Mouse (Mus musculus) hindbrain, embryonic 11.5 days (tissue): ENCODE measurements at regions not wholly inside any gene's neighbourhood (a gene's known extent, or its start where the extent isn't known, plus 50 kb on each side); places are given as distances from the start of the nearest gene placed in this dataset.
A peak's percentile ranks its signal among the peaks of the same experiment; 100 is the strongest.

Experiments
- ATAC-seq: fragments of 200-750 bp; cut with Nextera tagmentation; 2 replicates; pipeline ENCODE4 v1.8.0; 2017; ENCODE audit warnings: mild to moderate bottlenecking, moderate TSS enrichment, moderate library complexity; ENCODE audit not compliant: low FRiP score
- DNase-seq: peaks from one replicate; pipeline ENCODE4 v3.0.0-alpha.2; 2015; ENCODE audit warnings: low spot score
- H3K27ac ChIP-seq: fragments of 300-500 bp; sonication (generic); 2 replicates; pipeline ENCODE4 v1.5.1; 2014; ENCODE audit warnings: mild to moderate bottlenecking, low read depth, low read length
- H3K27me3 ChIP-seq: fragments of 300-500 bp; sonication (generic); 2 replicates; pipeline ENCODE4 v1.6.1; 2014; ENCODE audit warnings: mild to moderate bottlenecking, low read length, moderate library complexity, mixed read lengths; ENCODE audit not compliant: control insufficient read depth, insufficient read depth
- H3K36me3 ChIP-seq: fragments of 300-500 bp; sonication (generic); 2 replicates; pipeline ENCODE4 v1.6.1; 2014; ENCODE audit warnings: mild to moderate bottlenecking, low read length, moderate library complexity, mixed read lengths; ENCODE audit not compliant: control insufficient read depth, insufficient read depth
- H3K4me1 ChIP-seq: fragments of 300-500 bp; sonication (generic); replicated peaks from 2 replicates; pipeline ENCODE4 v1.6.1; 2014; ENCODE audit warnings: low read length, mixed read lengths; ENCODE audit not compliant: control insufficient read depth, insufficient read depth
- H3K4me2 ChIP-seq: fragments of 300-500 bp; sonication (generic); replicated peaks from 2 replicates; pipeline ENCODE4 v1.6.1; 2014; ENCODE audit warnings: mild to moderate bottlenecking, low read depth, low read length
- H3K4me3 ChIP-seq: fragments of 300-500 bp; sonication (generic); 2 replicates; pipeline ENCODE4 v1.5.1; 2014; ENCODE audit warnings: low read depth, low read length
- H3K9ac ChIP-seq: fragments of 300-500 bp; sonication (generic); 2 replicates; pipeline ENCODE4 v1.6.1; 2014; ENCODE audit warnings: low read depth, low read length
- H3K9me3 ChIP-seq: fragments of 300-500 bp; sonication (generic); 2 replicates; pipeline ENCODE4 v1.6.1; 2016; ENCODE audit warnings: low read length; ENCODE audit not compliant: control insufficient read depth
- WGBS: fragments of 180-500 bp; shearing (Covaris S2); extraction: QIAGEN DNeasy Blood & Tissue Kit; methylation state at CpG from one replicate; pipeline ENCODE4 v1.1.7; 2014; 5-methylcytosine and 5-hydroxymethylcytosine counted together

DNA sequence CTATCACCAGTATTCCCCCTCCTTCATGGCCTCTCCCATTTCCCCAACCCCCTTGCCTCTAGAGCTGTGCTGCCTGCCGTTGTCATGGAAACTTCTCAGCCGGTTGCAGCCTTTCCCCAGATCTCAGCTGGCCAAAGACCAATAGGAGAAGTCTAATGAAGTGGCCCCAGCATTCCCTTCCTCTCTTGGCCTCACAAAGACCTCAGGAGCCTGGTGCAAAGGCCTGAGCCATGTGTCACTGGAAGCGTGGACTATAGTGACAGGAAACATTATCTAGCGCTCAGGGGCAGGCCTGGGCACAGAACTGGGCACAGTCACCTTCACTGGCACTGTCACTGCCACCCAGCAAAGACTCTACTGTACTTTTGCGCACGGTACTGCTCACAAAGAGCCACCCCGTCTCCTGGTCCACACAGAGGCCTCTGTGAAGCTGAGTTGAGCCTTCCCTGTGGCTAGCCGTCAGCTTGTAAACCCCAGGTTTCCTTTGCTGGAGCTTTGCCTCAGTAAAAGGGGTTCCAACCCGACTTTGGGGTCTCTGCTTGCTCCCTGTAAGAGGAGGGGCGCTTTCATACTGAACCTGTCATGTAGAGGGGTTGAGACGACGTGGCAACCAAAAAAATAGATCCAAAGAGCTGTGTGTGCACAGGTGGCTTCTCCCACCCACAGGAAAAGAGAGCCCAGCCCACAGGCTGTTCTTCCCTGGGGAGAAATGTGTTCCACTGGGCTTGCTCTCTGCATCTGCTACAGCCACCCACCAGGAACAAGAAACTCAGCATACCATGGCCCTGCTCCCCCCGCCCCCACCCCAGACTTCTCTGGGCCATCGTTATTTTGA is 282.5 kb upstream of the Gjb5 start:
- H3K9ac ChIP-seq = peak overlapping the region; percentile 33; the same call in 1 of the 2 replicates
- WGBS = 48% methylated on average over 14 of the region's 14 CpGs
- DNase-seq (peak; percentile 74), ATAC-seq (peak; percentile 89)
- no peaks in the 10 kb centered on the region for H3K9me3 ChIP-seq
- no peaks in the 10 kb centered on the region for H3K36me3 ChIP-seq
- H3K27ac ChIP-seq = peak overlapping the region; percentile 85
- peaks cover 13% of the 10 kb centered on the region for H3K4me1 ChIP-seq
- H3K4me2 ChIP-seq = no peak overlapping the region
- no peak overlapping the region for H3K4me3 ChIP-seq
- no peaks in the 10 kb centered on the region for H3K27me3 ChIP-seq

DNA sequence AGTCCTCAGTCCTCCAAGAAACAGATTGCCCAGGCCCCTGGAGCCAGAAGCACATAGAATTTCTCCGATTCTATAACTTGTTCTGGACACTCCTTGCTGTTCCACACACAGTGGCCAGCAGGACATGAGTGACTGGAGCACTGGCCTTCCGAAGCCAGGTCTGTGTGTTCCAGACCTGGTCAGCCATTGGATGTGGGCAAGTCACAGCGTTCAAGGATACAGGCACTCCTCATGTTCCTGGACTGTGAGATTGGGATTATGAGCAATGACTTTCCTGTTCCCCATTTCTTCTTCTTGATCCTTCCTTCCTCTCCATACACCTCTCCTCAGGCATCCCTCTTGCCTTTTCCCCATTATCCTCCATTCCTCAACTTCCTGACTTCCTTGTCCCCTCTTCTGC is 281.8 kb upstream of the Gjb5 start:
- Histone ChIP-seq H3K27ac (no peak overlapping the region), H3K9ac (no peak overlapping the region), H3K36me3 (no peaks in the 10 kb centered on the region), H3K4me2 (no peak overlapping the region), H3K4me3 (no peak overlapping the region), H3K27me3 (no peaks in the 10 kb centered on the region), H3K4me1 (peaks cover 13% of the 10 kb centered on the region), H3K9me3 (no peaks in the 10 kb centered on the region)
- WGBS = 93% methylated on average over 3 of the region's 3 CpGs
- DNase-seq (no peak), ATAC-seq (peak; percentile 46; the same call in 1 of the 2 replicates)

DNA sequence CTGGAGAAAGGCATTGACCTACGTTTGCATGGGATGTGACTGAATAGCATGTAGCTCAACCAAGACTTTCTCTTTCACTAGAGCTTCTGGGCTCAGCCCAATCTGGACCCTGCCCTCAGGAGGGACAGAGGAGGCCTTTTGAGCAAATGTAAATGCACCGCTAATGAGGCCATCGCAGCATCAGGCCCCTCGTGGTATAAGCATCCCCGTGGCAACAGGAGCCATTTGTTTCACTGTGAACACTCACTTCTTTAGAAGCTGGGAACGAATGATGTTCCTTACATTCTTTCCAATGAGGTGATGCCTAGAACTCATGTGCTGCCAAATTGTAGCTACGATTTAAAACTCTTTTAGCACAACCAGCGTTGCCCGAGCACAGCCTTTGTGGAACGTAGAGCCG is 279.0 kb upstream of the Gjb5 start:
- no peaks in the 10 kb centered on the region for H3K36me3 ChIP-seq
- DNase-seq = peak; percentile 36
- no peaks in the 10 kb centered on the region for H3K9me3 ChIP-seq
- WGBS = 40% methylated on average over 11 of the region's 11 CpGs
- H3K27ac ChIP-seq = no peak overlapping the region
- no peak overlapping the region for H3K4me3 ChIP-seq
- 0 out of 2 replicates have a peak overlapping the region, but pooled peaks have one; percentile 23 for H3K9ac ChIP-seq
- no peak overlapping the region for H3K4me2 ChIP-seq
- no peak for ATAC-seq
- peaks cover 13% of the 10 kb centered on the region for H3K4me1 ChIP-seq
- no peaks in the 10 kb centered on the region for H3K27me3 ChIP-seq

DNA sequence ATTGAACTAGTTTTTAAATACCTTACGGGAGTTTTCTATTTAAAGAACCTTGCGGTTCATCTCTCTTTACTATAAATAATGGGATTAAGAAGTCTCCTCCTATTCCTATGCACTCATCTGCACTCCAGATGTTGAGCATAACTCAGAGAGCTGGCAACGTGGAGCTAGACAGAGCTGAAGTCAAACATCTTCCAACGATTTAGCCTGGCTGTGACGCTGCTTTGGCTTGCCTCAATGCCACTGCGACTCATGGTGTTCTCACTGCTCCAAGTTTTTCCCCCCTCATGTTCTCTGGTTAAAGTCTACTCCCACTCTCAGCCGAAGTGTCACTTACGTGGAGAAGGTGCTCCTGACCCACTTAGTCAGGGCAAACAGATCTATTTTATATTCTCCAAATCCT is 277.3 kb upstream of the Gjb5 start:
- Histone ChIP-seq H3K27ac (no peak overlapping the region), H3K4me1 (peaks cover 4% of the 10 kb centered on the region; the same call in 1 of the 2 replicates), H3K27me3 (no peaks in the 10 kb centered on the region), H3K4me2 (no peak overlapping the region), H3K36me3 (no peaks in the 10 kb centered on the region), H3K9me3 (no peaks in the 10 kb centered on the region), H3K4me3 (no peak overlapping the region), H3K9ac (no peak overlapping the region)
- 84% methylated on average over 8 of the region's 8 CpGs for WGBS
- DNase-seq (no peak), ATAC-seq (no peak)

DNA sequence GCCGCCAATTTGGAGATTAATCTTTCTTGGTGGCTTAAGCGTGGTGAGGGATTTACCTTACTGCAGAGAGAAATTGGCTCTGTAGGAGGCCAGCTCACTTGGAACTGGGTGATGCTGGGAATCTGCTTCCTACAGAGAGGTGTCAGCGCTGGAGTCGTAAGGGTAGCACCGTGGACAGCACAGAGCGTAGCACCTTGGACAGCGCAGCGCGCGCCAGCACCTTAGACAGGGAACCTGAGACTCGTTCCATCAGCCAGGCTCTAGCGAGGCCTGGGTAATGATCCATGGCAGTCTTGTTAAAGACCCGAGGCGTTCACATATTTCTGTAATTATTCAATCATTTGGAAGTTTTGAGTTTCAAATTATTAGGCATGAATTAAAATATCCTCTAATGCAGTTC is 261.9 kb upstream of the Gjb5 start:
- peak; percentile 57 for DNase-seq

DNA sequence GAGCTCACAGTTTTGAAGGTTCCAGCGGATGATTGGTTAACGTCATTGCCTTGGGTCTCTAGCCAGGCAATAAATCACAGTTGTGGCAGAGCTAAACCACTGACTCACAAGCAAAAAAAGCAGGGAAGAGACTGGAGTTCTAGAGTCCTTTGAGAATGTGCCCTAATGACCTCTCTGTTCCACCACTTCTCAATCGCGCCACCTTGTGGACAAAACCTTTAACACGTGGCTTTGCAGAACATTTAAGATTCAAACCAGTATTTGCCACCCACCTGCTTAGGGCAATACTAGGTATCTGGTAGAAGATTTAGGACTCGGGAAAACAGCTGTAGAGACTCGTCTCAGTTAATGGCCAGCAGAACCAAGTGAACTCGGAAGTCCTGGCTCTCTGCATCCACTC is 254.8 kb upstream of the Gjb5 start:
- H3K27me3 ChIP-seq = no peaks in the 10 kb centered on the region
- peak; percentile 39 for DNase-seq
- 56% methylated on average over 8 of the region's 8 CpGs for WGBS

More for the DNA sequence above, 261.9 kb upstream of the Gjb5 start:
- no peak for ATAC-seq
- Histone ChIP-seq H3K4me2 (no peak overlapping the region), H3K9me3 (no peaks in the 10 kb centered on the region), H3K36me3 (no peaks in the 10 kb centered on the region), H3K4me3 (no peak overlapping the region), H3K27ac (no peak overlapping the region), H3K4me1 (no peaks in the 10 kb centered on the region), H3K27me3 (no peaks in the 10 kb centered on the region), H3K9ac (no peak overlapping the region)
- 14% methylated on average over 14 of the region's 14 CpGs for WGBS

DNA sequence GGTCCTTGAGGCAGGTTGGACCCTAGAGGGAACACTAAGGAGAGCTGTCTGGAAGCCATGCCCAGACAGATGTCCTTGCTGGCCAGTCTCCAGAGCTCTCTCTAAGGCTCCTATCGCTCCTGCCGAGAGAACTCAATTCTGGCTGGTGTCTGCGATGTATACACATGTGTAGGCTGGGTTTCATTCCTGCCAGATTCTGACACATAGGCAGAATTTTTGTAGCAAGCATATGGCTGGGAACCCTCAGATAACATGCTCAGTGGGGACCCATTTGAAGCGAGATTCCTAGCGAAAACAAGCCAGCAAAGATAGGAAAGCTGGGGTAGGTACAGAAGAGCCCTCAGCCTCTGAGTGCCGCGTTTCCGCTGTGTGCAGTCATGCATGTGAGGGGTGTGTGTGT is 242.9 kb upstream of the Gjb5 start:
- no peaks in the 10 kb centered on the region for H3K4me1 ChIP-seq

More for the DNA sequence above, 254.8 kb upstream of the Gjb5 start:
- H3K27ac ChIP-seq = no peak overlapping the region
- H3K9ac ChIP-seq = no peak overlapping the region
- no peaks in the 10 kb centered on the region for H3K9me3 ChIP-seq
- no peak overlapping the region for H3K4me2 ChIP-seq
- no peaks in the 10 kb centered on the region for H3K36me3 ChIP-seq
- no peak for ATAC-seq
- no peak overlapping the region for H3K4me3 ChIP-seq
- H3K4me1 ChIP-seq = no peaks in the 10 kb centered on the region

DNA sequence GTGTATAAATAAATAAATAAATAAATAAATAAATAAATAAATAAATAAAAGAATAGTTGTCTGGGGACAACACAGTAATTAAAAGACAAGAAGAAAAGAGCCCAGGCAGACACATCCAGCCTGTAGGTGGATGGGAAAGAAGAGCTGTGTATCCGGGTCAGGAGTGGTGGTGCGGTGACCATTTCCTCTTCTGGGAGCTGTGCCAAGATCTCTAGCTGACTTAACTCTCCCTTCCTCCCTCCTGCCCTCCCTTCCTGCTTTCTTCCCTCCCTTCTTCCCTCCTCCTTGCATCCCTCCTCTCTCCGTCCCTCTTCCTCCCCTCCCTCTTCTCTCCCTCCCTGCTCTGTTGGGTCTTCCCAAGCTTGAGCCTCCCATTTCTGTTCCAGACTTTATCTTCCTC is 240.6 kb upstream of the Gjb5 start:
- no peaks in the 10 kb centered on the region for H3K36me3 ChIP-seq
- no peaks in the 10 kb centered on the region for H3K27me3 ChIP-seq
- DNase-seq (no peak), ATAC-seq (no peak)
- no peak overlapping the region for H3K27ac ChIP-seq
- no peak overlapping the region for H3K4me2 ChIP-seq
- H3K9me3 ChIP-seq = no peaks in the 10 kb centered on the region
- 80% methylated on average over 3 of the region's 3 CpGs for WGBS
- no peaks in the 10 kb centered on the region for H3K4me1 ChIP-seq
- H3K4me3 ChIP-seq = no peak overlapping the region
- no peak overlapping the region for H3K9ac ChIP-seq

More for the DNA sequence above, 242.9 kb upstream of the Gjb5 start:
- no peak overlapping the region for H3K4me3 ChIP-seq
- DNase-seq = no peak
- H3K27me3 ChIP-seq = no peaks in the 10 kb centered on the region
- ATAC-seq = no peak
- H3K36me3 ChIP-seq = no peaks in the 10 kb centered on the region
- no peak overlapping the region for H3K27ac ChIP-seq
- H3K9ac ChIP-seq = no peak overlapping the region
- WGBS = 80% methylated on average over 8 of the region's 8 CpGs
- no peak overlapping the region for H3K4me2 ChIP-seq
- H3K9me3 ChIP-seq = no peaks in the 10 kb centered on the region

DNA sequence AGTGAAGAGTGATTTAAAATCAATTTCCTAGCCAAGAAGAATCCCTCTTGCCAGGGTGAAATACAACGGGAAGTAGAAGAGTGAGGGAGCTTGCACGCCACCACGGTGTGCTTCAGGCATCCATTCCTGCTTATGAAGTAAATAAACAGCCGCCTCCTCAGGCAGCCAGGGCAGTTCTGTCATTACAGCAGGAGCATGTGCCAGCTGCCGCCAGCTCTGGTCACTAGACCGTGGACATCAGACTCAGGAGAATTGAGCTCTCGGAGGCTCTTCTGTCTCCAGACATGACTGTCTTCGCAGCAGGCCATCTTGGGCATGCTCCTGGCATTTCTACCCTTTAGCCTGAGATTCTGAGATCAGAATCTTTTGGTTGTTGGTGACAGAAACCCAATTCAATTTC is 236.1 kb upstream of the Gjb5 start:
- 68% methylated on average over 8 of the region's 8 CpGs for WGBS
- no peak for DNase-seq
- H3K36me3 ChIP-seq = no peaks in the 10 kb centered on the region
- H3K27ac ChIP-seq = no peak overlapping the region
- H3K4me1 ChIP-seq = no peaks in the 10 kb centered on the region
- H3K9ac ChIP-seq = no peak overlapping the region
- no peak for ATAC-seq
- H3K4me2 ChIP-seq = no peak overlapping the region
- no peaks in the 10 kb centered on the region for H3K9me3 ChIP-seq
- no peak overlapping the region for H3K4me3 ChIP-seq
- H3K27me3 ChIP-seq = no peaks in the 10 kb centered on the region
